Mouse (Mus musculus) neural tube, embryonic 14.5 days (tissue): ENCODE data around the gene Afdn. TPM values are rescaled to one million over a fixed set of nuclear protein-coding genes. Genes with fewer than 3 reads are reported as not detected.
"Not testable (repeated sequence)": the region's sequence is repeated elsewhere in the genome, so short reads cannot be mapped to it uniquely, and the experiment has no call there.

Source experiments
- ATAC-seq: fragments of 200-750 bp; cut with Nextera tagmentation; 2 replicates; pipeline ENCODE4 v1.8.0; 2017; ENCODE audit warnings: low read depth, mild to moderate bottlenecking, moderate TSS enrichment, moderate library complexity
- H3K27ac ChIP-seq: fragments of 300-500 bp; sonication (generic); 2 replicates; pipeline ENCODE4 v1.5.1; 2014; ENCODE audit warnings: low read depth, mild to moderate bottlenecking, control low read depth, low read length, moderate library complexity, mixed read lengths
- H3K27me3 ChIP-seq: fragments of 300-500 bp; sonication (generic); 2 replicates; pipeline ENCODE4 v1.6.1; 2014; ENCODE audit warnings: low read length; ENCODE audit not compliant: control insufficient read depth, insufficient read depth
- H3K36me3 ChIP-seq: fragments of 300-500 bp; sonication (generic); 2 replicates; pipeline ENCODE4 v1.6.1; 2014; ENCODE audit warnings: low read length, mixed read lengths; ENCODE audit not compliant: control insufficient read depth, insufficient read depth
- H3K4me1 ChIP-seq: fragments of 300-500 bp; sonication (generic); 2 replicates; pipeline ENCODE4 v1.6.1; 2014; ENCODE audit warnings: low read length; ENCODE audit not compliant: control insufficient read depth, insufficient read depth
- H3K4me2 ChIP-seq: fragments of 300-500 bp; sonication (generic); 2 replicates; pipeline ENCODE4 v1.6.1; 2014; ENCODE audit warnings: mild to moderate bottlenecking, low read depth, low read length, control low read depth
- H3K4me3 ChIP-seq: fragments of 300-500 bp; sonication (generic); 2 replicates; pipeline ENCODE4 v1.5.1; 2014; ENCODE audit warnings: low read depth, low read length, control low read depth, mixed read lengths
- H3K9ac ChIP-seq: fragments of 300-500 bp; sonication (generic); replicated peaks from 2 replicates; pipeline ENCODE4 v1.6.1; 2014; ENCODE audit warnings: low read depth, mild to moderate bottlenecking, control low read depth, low read length, mixed read lengths
- H3K9me3 ChIP-seq: fragments of 300-500 bp; sonication (generic); 2 replicates; pipeline ENCODE4 v1.6.1; 2016; ENCODE audit warnings: low read length; ENCODE audit not compliant: control insufficient read depth
- WGBS: fragments of 180-500 bp; shearing (Covaris S2); extraction: QIAGEN DNeasy Blood & Tissue Kit; methylation state at CpG from one replicate; pipeline ENCODE4 v1.1.7; 2014; 5-methylcytosine and 5-hydroxymethylcytosine counted together
- polyA plus RNA-seq: library from polyadenylated mRNA; unstranded; fragments of >200 nt; fragmentation: Nextera tagmentation; extraction: Ambion mirVana; gene quantifications from 2 replicates; pipeline ENCODE4 v1.2.1, GENCODE M21; 2014

The Afdn gene
- polyA plus RNA-seq, 1 experiment from 2014 or later: 130 TPM

DNA sequence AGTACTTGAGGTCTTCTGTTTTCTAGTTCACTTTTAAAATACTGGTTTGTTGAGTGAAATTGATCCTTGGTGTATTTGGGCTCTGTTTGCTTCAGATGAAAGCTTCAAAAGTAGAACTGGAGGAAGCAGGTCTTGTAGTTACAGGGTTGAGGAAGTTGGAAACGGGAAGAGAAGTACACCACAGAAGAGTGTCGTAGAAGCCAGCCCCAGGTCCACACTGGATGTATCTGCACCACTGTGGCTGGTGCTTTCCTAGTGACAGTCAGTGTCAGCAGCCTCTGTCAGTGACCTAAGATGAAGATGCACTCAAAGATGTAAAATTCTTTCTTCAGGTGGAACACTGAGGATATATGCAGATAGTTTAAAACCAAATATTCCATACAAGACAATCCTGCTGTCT lies 57.5 kb downstream of the Afdn start:
- H3K4me1 ChIP-seq: no peaks in the 10 kb centered on the region
- WGBS: 91% methylated on average over 2 of the region's 2 CpGs
- no peaks in the 10 kb centered on the region for H3K9me3 ChIP-seq
- H3K36me3 ChIP-seq: peaks cover 7% of the 10 kb centered on the region; the same call in 1 of the 2 replicates
- no peak overlapping the region for H3K27ac ChIP-seq
- H3K4me2 ChIP-seq: no peak overlapping the region
- H3K9ac ChIP-seq: no peak overlapping the region
- H3K27me3 ChIP-seq: no peaks in the 10 kb centered on the region
- ATAC-seq: no peak
- H3K4me3 ChIP-seq: no peak overlapping the region

DNA sequence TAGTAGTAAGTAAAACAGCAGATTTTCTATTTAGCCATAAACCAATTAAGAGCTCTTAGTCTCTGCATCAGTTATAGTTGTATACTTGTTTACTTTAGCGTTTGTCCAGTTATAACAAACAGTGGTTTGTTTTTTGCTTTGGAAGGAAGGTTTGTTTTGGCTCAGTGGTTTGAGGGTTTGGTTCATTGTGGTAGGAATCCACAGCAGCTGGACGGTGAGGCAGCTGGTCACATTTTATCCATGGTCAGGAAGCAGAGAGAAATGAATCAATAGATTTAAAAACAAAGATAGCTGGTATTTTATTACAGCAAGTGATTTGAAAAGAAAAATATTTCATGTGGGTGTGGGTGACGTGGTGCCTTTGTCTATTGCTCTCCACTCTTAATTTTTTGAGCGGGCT lies 59.0 kb downstream of the Afdn start:
- H3K4me1 ChIP-seq: no peaks in the 10 kb centered on the region
- ATAC-seq: no peak
- H3K36me3 ChIP-seq: peaks cover 4% of the 10 kb centered on the region; the same call in 1 of the 2 replicates
- H3K9ac ChIP-seq: no peak overlapping the region
- no peak overlapping the region for H3K27ac ChIP-seq
- 96% methylated on average over 4 of the region's 4 CpGs for WGBS
- no peaks in the 10 kb centered on the region for H3K27me3 ChIP-seq
- H3K4me3 ChIP-seq: no peak overlapping the region
- H3K9me3 ChIP-seq: no peaks in the 10 kb centered on the region
- no peak overlapping the region for H3K4me2 ChIP-seq

DNA sequence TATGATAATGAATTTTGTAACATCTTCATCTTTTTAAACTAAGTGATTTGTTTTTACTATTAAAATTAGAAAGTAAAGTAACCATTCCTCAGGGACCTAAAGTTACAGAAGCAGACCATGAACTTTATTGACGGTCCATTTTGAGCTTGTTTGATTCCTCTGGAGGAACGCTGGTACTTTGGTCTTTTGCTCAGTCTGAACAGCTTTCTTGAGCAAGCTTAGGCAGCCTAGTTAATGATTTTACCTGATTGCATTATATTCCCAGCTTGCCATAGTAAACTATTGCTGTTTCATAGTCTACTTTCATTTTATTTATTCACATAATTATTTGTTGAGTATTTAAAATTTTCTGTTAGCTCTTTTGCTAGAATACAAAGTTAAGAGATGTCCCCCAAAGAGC lies 60.3 kb downstream of the Afdn start:
- Histone ChIP-seq H3K36me3 (peaks cover 6% of the 10 kb centered on the region; the same call in 1 of the 2 replicates), H3K27ac (no peak overlapping the region), H3K4me2 (no peak overlapping the region), H3K9me3 (no peaks in the 10 kb centered on the region), H3K4me3 (no peak overlapping the region), H3K27me3 (no peaks in the 10 kb centered on the region), H3K4me1 (no peaks in the 10 kb centered on the region), H3K9ac (no peak overlapping the region)
- no peak for ATAC-seq
- WGBS: 96% methylated on average over 2 of the region's 2 CpGs

DNA sequence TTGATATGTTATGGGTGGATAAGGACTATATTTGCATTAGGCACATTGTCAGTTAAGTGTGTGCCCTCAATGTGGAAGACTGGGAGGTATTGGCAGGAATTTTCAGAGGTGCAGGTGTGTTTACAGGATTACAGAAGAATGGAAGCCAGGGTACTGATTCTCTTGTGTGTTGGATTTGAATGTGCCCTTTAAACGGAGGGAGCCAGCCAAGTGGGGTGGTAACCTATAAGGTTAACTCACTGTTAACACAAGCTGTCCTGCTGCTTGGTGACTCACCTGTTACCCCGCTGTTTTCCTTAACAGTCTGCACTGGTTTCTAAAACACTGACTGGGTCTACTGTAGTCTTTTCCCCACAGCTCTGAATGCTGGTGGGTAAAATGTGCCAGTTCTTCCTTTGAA lies 65.1 kb downstream of the Afdn start:
- no peak for ATAC-seq
- H3K9me3 ChIP-seq: no peaks in the 10 kb centered on the region
- H3K27ac ChIP-seq: no peak overlapping the region
- H3K4me3 ChIP-seq: no peak overlapping the region
- 88% methylated on average over 2 of the region's 2 CpGs for WGBS
- no peaks in the 10 kb centered on the region for H3K27me3 ChIP-seq
- no peak overlapping the region for H3K9ac ChIP-seq
- H3K4me2 ChIP-seq: no peak overlapping the region
- H3K36me3 ChIP-seq: peaks cover 14% of the 10 kb centered on the region; the same call in 1 of the 2 replicates
- no peaks in the 10 kb centered on the region for H3K4me1 ChIP-seq

DNA sequence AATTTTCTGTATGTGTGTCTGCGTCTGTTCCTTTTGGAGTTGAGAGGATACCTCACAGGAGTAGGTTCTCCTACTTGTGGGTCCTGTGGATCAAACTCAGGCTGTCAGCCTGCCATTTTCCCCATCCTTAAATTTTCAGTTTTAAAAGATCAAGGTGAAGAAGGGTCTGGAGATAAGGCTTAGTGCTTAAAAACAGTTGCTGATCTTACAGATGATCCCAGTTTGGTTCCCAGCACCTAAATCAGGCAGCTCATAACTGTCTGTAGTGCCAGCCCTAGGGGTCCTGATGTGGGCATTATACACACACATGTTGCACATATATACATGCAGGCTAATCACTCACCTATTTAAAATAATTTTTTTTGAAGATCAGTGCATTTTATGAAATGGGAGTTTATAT lies 69.9 kb downstream of the Afdn start:
- no peak overlapping the region for H3K4me3 ChIP-seq
- H3K36me3 ChIP-seq: peaks cover 30% of the 10 kb centered on the region
- H3K9ac ChIP-seq: no peak overlapping the region
- no peak overlapping the region for H3K27ac ChIP-seq
- 100% methylated on average over 1 of the region's 1 CpGs for WGBS
- no peak for ATAC-seq
- H3K9me3 ChIP-seq: no peaks in the 10 kb centered on the region
- no peaks in the 10 kb centered on the region for H3K27me3 ChIP-seq
- H3K4me2 ChIP-seq: no peak overlapping the region
- no peaks in the 10 kb centered on the region for H3K4me1 ChIP-seq

DNA sequence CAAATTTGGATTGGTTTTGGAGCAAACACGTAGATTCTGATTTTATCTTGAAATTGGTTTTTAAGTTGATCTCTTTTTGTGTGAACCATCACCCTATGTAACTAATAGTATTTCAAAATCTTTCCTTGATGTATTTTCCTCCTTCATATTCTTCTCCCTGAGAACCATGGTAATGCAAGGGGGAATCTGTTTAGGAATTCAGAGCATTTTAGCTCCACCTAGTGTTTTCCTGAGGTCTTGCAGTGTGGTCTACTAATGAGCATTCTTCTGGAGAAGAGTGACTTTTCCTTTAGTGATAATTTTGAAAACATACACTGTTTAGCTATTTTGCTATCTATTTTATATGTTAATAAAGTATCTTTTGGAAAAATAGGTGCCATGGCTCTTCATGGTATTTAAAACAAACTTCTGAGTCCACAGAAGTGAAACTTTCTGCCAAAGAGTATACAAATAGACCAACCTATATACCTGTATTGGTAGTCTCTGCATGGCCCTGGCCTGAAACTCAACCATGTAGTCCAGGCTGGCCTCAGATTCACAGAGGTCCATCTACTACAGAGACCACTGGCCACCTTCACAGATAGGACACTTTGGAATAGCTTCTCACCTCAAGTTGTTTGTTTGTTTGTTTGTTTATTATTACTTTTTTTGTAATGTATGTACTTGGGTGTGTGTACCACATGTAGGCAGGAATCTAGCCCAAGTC lies 70.5 kb downstream of the Afdn start:
- 0 out of 2 replicates have a peak, but pooled peaks have one; percentile 50 for ATAC-seq
- WGBS: 83% methylated on average over 1 of the region's 1 CpGs
- Histone ChIP-seq H3K9me3 (no peaks in the 10 kb centered on the region), H3K36me3 (peaks cover 27% of the 10 kb centered on the region), H3K4me2 (no peak overlapping the region), H3K9ac (no peak overlapping the region), H3K27me3 (no peaks in the 10 kb centered on the region), H3K4me1 (no peaks in the 10 kb centered on the region), H3K27ac (no peak overlapping the region), H3K4me3 (no peak overlapping the region)

DNA sequence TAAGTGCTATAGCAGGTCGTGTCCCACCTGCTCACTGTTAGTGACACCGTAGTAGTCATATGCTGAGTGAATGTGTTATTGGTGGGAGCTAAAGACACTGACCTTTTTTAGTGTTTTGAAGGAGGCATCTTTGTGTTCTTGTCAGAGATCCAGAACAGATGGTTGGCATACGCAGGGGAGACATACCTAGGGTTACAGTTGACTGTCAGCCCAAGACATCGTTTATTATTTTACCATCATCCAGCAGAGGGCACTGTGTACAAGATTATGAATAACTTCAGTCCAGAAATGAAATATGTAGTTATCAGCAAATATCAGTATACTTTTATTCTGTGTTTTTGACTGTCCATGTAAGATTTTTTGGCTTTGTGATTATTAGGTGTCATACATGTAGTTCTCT lies 75.5 kb downstream of the Afdn start:
- WGBS: 85% methylated on average over 4 of the region's 4 CpGs

DNA sequence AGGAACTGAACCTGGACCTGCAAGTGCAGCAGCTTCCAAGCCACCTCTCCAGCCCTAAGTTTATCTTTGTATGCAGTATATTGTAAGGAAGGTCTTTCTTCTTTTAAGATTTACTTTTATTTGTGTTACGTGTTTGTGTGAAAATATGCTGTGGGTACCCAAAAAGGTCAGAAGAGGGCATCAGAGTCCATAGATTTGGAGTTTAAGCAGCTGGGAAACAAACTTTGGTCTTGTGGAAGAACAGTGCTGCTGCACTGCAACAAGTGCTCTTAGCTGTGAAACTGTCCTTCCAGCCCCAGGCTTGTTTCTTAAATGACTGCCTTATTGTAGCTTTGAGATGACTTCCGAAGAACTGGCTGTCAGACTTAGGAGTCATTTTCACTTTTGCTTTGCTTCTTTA lies 89.8 kb downstream of the Afdn start:
- Histone ChIP-seq H3K36me3 (peaks cover 49% of the 10 kb centered on the region), H3K27ac (no peak overlapping the region)
- 92% methylated on average over 2 of the region's 2 CpGs for WGBS

More for the DNA sequence above, 75.5 kb downstream of the Afdn start:
- no peak overlapping the region for H3K4me2 ChIP-seq
- H3K27me3 ChIP-seq: no peaks in the 10 kb centered on the region
- H3K9ac ChIP-seq: no peak overlapping the region
- H3K9me3 ChIP-seq: no peaks in the 10 kb centered on the region
- no peak overlapping the region for H3K4me3 ChIP-seq
- no peaks in the 10 kb centered on the region for H3K4me1 ChIP-seq
- H3K27ac ChIP-seq: no peak overlapping the region
- ATAC-seq: peak; percentile 56; the same call in 1 of the 2 replicates
- peaks cover 16% of the 10 kb centered on the region for H3K36me3 ChIP-seq

DNA sequence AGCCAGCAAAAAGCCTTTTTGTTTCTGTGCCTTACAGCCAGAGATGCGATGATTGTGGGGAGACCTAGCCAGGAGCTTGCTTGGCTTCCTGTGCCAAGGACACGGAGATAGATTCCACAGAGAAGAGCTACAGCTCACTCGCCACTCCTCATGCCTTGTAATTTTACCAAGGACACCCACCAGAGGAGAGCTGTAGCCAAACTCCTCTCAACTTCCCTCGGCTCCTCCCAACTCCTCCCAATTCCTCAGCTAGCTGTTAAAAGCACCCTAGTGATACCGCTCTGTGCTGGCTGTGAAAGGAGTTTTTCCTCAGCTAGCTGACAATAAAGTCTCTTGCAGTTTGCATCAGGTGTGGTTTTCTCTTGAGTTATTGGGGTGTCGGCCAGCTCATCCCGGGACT lies 93.5 kb downstream of the Afdn start:
- not testable (repeated sequence) for H3K4me3 ChIP-seq, H3K9ac ChIP-seq, H3K9me3 ChIP-seq, H3K4me2 ChIP-seq, H3K27ac ChIP-seq, H3K27me3 ChIP-seq, H3K4me1 ChIP-seq, ATAC-seq
- 73% methylated on average over 7 of the region's 7 CpGs for WGBS
- peaks cover 41% of the 10 kb centered on the region for H3K36me3 ChIP-seq

More for the DNA sequence above, 89.8 kb downstream of the Afdn start:
- Histone ChIP-seq H3K27me3 (no peaks in the 10 kb centered on the region), H3K9me3 (no peaks in the 10 kb centered on the region), H3K9ac (no peak overlapping the region), H3K4me1 (no peaks in the 10 kb centered on the region), H3K4me2 (no peak overlapping the region), H3K4me3 (no peak overlapping the region)
- ATAC-seq: no peak
